Mouse (Mus musculus) intestine, postnatal 0 days (tissue): ENCODE measurements around the gene Fbxw11. TPM values are rescaled to one million over a fixed set of nuclear protein-coding genes. Genes with fewer than 3 reads are reported as not detected.
"Not testable (repeated sequence)": the region's sequence is repeated elsewhere in the genome, so short reads cannot be mapped to it uniquely, and the experiment has no call there.

Experiments
- ATAC-seq: fragments of 200-750 bp; cut with Nextera tagmentation; 2 replicates; pipeline ENCODE4 v1.8.0; 2017; ENCODE audit warnings: mild to moderate bottlenecking, moderate TSS enrichment, moderate library complexity
- H3K27ac ChIP-seq: fragments of 300-500 bp; sonication (generic); 2 replicates; pipeline ENCODE4 v1.5.1; 2014; ENCODE audit warnings: mild to moderate bottlenecking, low read depth, low read length, moderate library complexity
- H3K27me3 ChIP-seq: fragments of 300-500 bp; sonication (generic); replicated peaks from 2 replicates; pipeline ENCODE4 v1.6.1; 2014; ENCODE audit warnings: low read length, mixed read lengths; ENCODE audit not compliant: control insufficient read depth, insufficient read depth
- H3K36me3 ChIP-seq: fragments of 300-500 bp; sonication (generic); 2 replicates; pipeline ENCODE4 v1.6.1; 2014; ENCODE audit warnings: mild to moderate bottlenecking, moderate library complexity; ENCODE audit not compliant: control insufficient read depth, insufficient read depth
- H3K4me1 ChIP-seq: fragments of 300-500 bp; sonication (generic); replicated peaks from 2 replicates; pipeline ENCODE4 v1.6.1; 2014; ENCODE audit warnings: antibody characterized with exemption, low read length, mixed read lengths; ENCODE audit not compliant: control insufficient read depth, insufficient read depth
- H3K4me2 ChIP-seq: fragments of 300-500 bp; sonication (generic); replicated peaks from 2 replicates; pipeline ENCODE4 v1.6.1; 2014; ENCODE audit warnings: low read depth, mild to moderate bottlenecking, moderate library complexity
- H3K4me3 ChIP-seq: fragments of 300-500 bp; sonication (generic); 2 replicates; pipeline ENCODE4 v1.5.1; 2014; ENCODE audit warnings: low read depth, low read length
- H3K9ac ChIP-seq: fragments of 300-500 bp; sonication (generic); 2 replicates; pipeline ENCODE4 v1.6.1; 2014; ENCODE audit warnings: mild to moderate bottlenecking, low read depth, low read length
- H3K9me3 ChIP-seq: fragments of 300-500 bp; sonication (generic); 2 replicates; pipeline ENCODE4 v1.6.1; 2016; ENCODE audit warnings: mixed run types; ENCODE audit not compliant: control insufficient read depth
- CTCF ChIP-seq: sonication (generic); IDR thresholded peaks from 2 replicates; pipeline ENCODE4 v1.5.1; 2016; ENCODE audit warnings: low read depth, mild to moderate bottlenecking, control low read depth, antibody characterized with exemption, moderate library complexity
- WGBS: fragments of 180-500 bp; shearing (Covaris S2); extraction: QIAGEN DNeasy Blood & Tissue Kit; methylation state at CpG from one replicate; pipeline ENCODE4 v1.1.7; 2014; 5-methylcytosine and 5-hydroxymethylcytosine counted together
- polyA plus RNA-seq: library from polyadenylated mRNA; unstranded; fragments of >200 nt; fragmentation: Nextera tagmentation; extraction: Ambion mirVana; gene quantifications from 2 replicates; pipeline ENCODE4 v1.2.1, GENCODE M21; 2015

Gene Fbxw11
- polyA plus RNA-seq, 1 experiment from 2014 or later: 33.8 TPM

DNA sequence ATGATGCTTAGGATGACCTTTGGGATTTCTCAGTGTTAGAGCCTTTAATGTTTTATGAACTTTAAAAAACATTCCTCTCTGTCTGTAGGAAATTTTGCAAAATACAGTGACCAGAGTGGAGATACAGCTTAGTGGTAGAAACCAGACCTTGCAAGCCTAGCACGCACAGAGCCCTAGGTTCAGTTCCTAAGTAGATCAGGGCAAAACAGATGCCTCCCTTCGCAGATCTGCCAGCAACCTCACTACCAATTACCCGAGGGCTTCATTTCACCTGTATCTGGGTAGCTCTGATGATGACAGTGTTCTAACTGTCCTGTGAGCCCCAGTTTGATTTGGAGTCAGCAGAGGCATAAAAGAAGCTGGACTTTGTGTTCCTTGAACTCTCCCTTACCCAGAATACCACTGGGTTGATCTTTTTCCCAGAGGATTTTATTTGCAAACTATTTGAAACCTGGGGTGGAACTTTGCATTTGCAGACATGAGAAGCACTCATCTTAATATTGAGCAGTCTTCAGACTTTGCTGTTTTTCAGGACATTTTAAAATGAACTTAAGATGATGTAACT, 42.2 kb downstream of the Fbxw11 start:
- Histone ChIP-seq H3K4me1 (peaks cover 4% of the 10 kb centered on the region; the same call in 1 of the 2 replicates), H3K9me3 (no peaks in the 10 kb centered on the region), H3K27ac (no peak overlapping the region), H3K4me3 (no peak overlapping the region), H3K9ac (no peak overlapping the region), H3K4me2 (no peak overlapping the region), H3K36me3 (no peaks in the 10 kb centered on the region), H3K27me3 (no peaks in the 10 kb centered on the region)
- TF ChIP-seq CTCF: no peak
- WGBS: 65% methylated on average over 3 of the region's 3 CpGs
- no peak for ATAC-seq

DNA sequence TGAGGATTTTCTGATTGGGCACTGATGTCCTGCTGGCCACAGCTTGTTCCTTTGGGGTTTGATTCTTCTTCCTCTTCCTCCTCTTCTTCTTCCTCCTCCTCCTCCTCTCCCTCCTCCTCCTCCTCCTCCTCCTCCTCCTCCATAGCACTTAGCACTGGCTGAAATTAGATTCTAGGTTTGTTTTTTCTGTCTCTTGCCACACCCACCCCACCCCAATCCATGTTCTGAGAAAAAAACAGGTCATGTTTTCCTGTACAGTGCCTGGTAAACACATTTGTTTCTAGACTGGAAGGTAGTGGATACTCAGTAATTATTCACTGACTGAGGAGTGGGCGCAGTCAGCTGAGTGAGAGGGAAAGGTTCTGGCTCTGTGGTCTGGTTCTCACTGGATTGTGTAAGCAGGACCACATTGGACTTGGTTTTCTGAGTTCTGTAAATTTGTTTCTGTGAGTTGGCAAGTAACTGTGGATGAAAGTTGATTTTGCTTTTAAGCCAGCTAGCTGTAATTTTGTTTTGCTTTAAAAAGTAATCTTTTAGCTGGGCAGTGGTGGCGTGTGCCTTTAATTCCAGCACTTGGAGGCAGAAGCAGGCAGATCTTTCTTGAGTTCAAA, 45.8 kb downstream of the Fbxw11 start:
- 86% methylated on average over 2 of the region's 2 CpGs for WGBS
- Histone ChIP-seq H3K27me3 (no peaks in the 10 kb centered on the region), H3K4me3 (no peak overlapping the region), H3K9me3 (no peaks in the 10 kb centered on the region), H3K4me2 (no peak overlapping the region), H3K9ac (no peak overlapping the region), H3K36me3 (no peaks in the 10 kb centered on the region), H3K4me1 (no peaks in the 10 kb centered on the region; the same call in 1 of the 2 replicates), H3K27ac (no peak overlapping the region)
- TF ChIP-seq CTCF: no peak
- ATAC-seq: no peak

DNA sequence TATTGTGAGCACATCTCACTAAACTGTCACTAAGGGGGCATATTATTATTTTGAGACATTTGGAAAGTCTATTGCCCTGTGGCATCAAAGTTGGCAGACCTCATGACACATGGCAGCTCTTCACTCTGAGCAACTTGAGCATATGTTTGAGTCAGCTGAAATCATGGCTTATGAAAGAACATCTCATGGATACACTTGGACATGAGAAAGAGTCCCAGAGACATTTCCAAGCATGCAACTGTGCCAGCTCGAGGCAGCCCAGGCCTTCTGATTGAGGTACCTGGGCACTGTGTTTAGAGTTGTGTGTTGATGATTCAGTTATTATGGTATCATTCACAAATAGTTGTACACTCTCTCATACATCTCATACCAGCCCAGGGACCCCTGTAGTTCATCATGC, 47.0 kb downstream of the Fbxw11 start:
- no peaks in the 10 kb centered on the region for H3K9me3 ChIP-seq
- no peak for ATAC-seq
- TF ChIP-seq CTCF: no peak
- no peaks in the 10 kb centered on the region; the same call in 1 of the 2 replicates for H3K4me1 ChIP-seq
- H3K36me3 ChIP-seq: no peaks in the 10 kb centered on the region
- no peak overlapping the region for H3K27ac ChIP-seq
- H3K4me2 ChIP-seq: no peak overlapping the region
- no peak overlapping the region for H3K9ac ChIP-seq
- H3K4me3 ChIP-seq: no peak overlapping the region
- 84% methylated on average over 1 of the region's 1 CpGs for WGBS
- H3K27me3 ChIP-seq: no peaks in the 10 kb centered on the region

DNA sequence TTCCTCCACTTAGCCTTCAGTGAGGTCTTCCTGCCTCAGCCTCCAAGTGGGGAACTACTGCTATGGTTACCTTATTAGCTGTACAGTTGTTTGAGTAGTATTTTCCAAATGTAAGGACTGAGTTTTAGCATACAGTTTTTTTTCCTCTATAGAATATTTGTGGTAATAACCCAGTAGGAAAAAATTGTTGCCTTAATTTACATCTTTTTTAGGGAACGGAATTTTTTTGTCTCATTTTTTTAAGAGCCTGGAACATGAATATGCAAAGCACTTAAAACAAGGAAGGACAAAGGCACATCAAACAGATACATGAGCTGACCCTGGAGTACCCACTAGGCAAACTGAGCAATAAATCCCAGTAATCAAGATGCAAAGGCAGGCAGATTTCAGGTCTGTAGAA, 50.3 kb downstream of the Fbxw11 start:
- no peak overlapping the region for H3K4me2 ChIP-seq
- no peak overlapping the region for H3K9ac ChIP-seq
- no peaks in the 10 kb centered on the region for H3K36me3 ChIP-seq
- H3K27me3 ChIP-seq: no peaks in the 10 kb centered on the region
- no peak for TF ChIP-seq CTCF
- no peaks in the 10 kb centered on the region for H3K4me1 ChIP-seq
- ATAC-seq: no peak
- no peak overlapping the region for H3K27ac ChIP-seq
- WGBS: 90% methylated on average over 1 of the region's 1 CpGs
- no peaks in the 10 kb centered on the region for H3K9me3 ChIP-seq
- no peak overlapping the region for H3K4me3 ChIP-seq

DNA sequence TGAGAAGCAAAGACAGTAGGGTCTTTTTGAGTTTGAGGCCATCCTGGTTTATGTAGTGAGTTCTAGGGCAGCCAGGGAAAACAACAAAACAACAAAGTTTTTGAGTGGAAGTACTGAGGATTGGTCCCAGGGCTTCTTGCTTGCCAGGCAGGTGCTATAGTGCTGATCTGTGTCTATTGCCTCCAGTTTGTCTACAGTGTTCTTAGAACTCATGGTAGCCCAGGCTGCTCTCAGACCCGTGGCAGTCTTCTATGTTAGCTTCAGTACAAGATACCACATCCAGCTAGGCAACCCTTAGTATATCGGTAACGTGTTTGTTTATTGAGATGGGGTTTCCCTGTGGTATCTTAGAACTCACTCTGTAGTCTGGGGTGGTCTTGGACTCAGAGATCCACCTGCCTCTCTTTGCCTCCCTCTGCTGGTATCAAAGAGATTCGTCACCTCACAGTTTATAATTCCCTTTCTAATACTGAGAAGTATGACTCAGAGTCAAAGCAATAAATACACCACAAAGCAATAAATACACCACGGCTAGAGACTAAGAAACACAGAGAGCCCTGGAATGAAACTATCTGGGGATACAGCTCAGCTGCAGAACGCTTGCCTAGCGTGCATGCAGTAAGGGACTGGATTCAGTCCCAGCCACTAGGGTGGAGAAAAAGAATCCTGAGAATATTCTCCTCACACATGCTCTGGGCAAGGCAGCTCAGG, 51.1 kb downstream of the Fbxw11 start:
- no peaks in the 10 kb centered on the region for H3K27me3 ChIP-seq
- H3K27ac ChIP-seq: no peak overlapping the region
- no peak overlapping the region for H3K4me2 ChIP-seq
- no peak overlapping the region for H3K9ac ChIP-seq
- ATAC-seq: peak; percentile 84
- H3K4me3 ChIP-seq: no peak overlapping the region
- no peaks in the 10 kb centered on the region for H3K36me3 ChIP-seq
- H3K4me1 ChIP-seq: no peaks in the 10 kb centered on the region
- H3K9me3 ChIP-seq: no peaks in the 10 kb centered on the region
- TF ChIP-seq CTCF: peak; percentile 77
- 17% methylated on average over 7 of the region's 7 CpGs for WGBS

DNA sequence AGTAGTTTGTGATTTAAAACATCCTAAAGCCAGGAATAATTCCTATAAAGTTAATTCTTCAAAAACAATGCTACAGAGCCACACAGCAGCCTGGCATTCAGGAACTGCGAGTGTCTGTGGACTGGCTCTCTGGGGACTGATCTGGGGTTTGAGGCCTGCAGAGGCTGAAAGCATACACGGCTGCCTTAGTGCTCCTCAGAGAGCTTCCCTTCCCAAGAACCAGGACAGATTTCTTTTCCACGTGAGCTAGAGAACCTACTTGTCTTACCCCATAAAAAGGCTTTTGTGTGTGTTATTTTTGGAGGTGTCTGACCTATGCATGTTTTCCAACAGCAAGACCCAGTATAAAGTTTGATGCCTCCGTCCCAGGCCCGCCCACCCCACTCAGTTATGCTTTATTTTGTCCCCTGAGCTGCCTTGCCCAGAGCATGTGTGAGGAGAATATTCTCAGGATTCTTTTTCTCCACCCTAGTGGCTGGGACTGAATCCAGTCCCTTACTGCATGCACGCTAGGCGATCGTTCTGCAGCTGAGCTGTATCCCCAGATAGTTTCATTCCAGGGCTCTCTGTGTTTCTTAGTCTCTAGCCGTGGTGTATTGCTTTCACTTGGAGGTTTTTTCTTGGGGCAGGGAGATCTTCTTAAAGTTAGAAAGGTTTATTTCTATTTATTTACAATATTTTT, 51.9 kb downstream of the Fbxw11 start:
- not testable (repeated sequence) for H3K27me3 ChIP-seq, H3K9ac ChIP-seq, H3K4me1 ChIP-seq, ATAC-seq, H3K4me3 ChIP-seq, H3K27ac ChIP-seq, H3K9me3 ChIP-seq, H3K4me2 ChIP-seq, H3K36me3 ChIP-seq
- 76% methylated on average over 9 of the region's 9 CpGs for WGBS
